Mouse (Mus musculus) heart, adult 9 months (tissue): Measurements from ENCODE around the gene Slc24a1.
"Not testable (repeated sequence)": the region's sequence is repeated elsewhere in the genome, so short reads cannot be mapped to it uniquely, and the experiment has no call there.

Experiments
- DNase-seq, 2 experiments: peaks; one replicate each; pipeline ENCODE4 v3.0.0; 2022; ENCODE audit warnings: low spot score in 2 of 2

Slc24a1 gene

GRCm38 (mm10) chr9:64951161-64951657 lies at the start of gene Slc24a1:
Gene Slc24a1 (minus strand): TSS chr9:64951607.
- no peak for DNase-seq

- not testable (repeated sequence) for DNase-seq
Observed at GRCm38 (mm10) chr9:64995464-64995863, 44.1 kb upstream of the Slc24a1 start.

GRCm38 (mm10) chr9:64990291-64990690 lies 38.9 kb upstream of the Slc24a1 start:
- DNase-seq: no peak

GRCm38 (mm10) chr9:64988443-64988842 lies 37.0 kb upstream of the Slc24a1 start:
- no peak for DNase-seq

- DNase-seq: no peak
Observed at GRCm38 (mm10) chr9:64987651-64988050, 36.2 kb upstream of the Slc24a1 start.

- no peak for DNase-seq
Observed at GRCm38 (mm10) chr9:64985807-64986206, 34.4 kb upstream of the Slc24a1 start.

GRCm38 (mm10) chr9:64985037-64985794 lies 33.8 kb upstream of the Slc24a1 start:
- no peak for DNase-seq

- DNase-seq: no peak
Observed at GRCm38 (mm10) chr9:64981904-64982303, 30.5 kb upstream of the Slc24a1 start.

GRCm38 (mm10) chr9:64980548-64980947 lies 29.1 kb upstream of the Slc24a1 start:
- peak in 1 of 2 experiments; percentile 7 for DNase-seq

- no peak for DNase-seq
Observed at GRCm38 (mm10) chr9:64960978-64961320, 9.5 kb upstream of the Slc24a1 start.

- DNase-seq: peak; percentile 96
Observed at GRCm38 (mm10) chr9:64960117-64960977, 8.9 kb upstream of the Slc24a1 start, which contains the start of gene Ints14. Gene Ints14 (plus strand): TSS chr9:64960905.

GRCm38 (mm10) chr9:64957276-64957675 lies 5.9 kb upstream of the Slc24a1 start:
- DNase-seq: no peak

GRCm38 (mm10) chr9:64956337-64956736 lies 4.9 kb upstream of the Slc24a1 start:
- no peak for DNase-seq

- no peak for DNase-seq
Observed at GRCm38 (mm10) chr9:64953190-64953589, 1.8 kb upstream of the Slc24a1 start.

- no peak for DNase-seq
Observed at GRCm38 (mm10) chr9:64952055-64952454, 648 bp upstream of the Slc24a1 start.

GRCm38 (mm10) chr9:64947483-64948095 lies 3.8 kb downstream of the Slc24a1 start:
- DNase-seq: no peak

GRCm38 (mm10) chr9:64943997-64944396 lies 7.4 kb downstream of the Slc24a1 start:
- DNase-seq: no peak

- no peak for DNase-seq
Observed at GRCm38 (mm10) chr9:64941650-64942049, 9.8 kb downstream of the Slc24a1 start.

- no peak for DNase-seq
Observed at GRCm38 (mm10) chr9:64940731-64941346, 10.6 kb downstream of the Slc24a1 start.

GRCm38 (mm10) chr9:64939790-64940189 lies 11.6 kb downstream of the Slc24a1 start:
- no peak for DNase-seq

- no peak for DNase-seq
Observed at GRCm38 (mm10) chr9:64939281-64939680, 12.1 kb downstream of the Slc24a1 start.

GRCm38 (mm10) chr9:64938535-64938934 lies 12.9 kb downstream of the Slc24a1 start:
- DNase-seq: no peak
